Mouse (Mus musculus) CD4-positive, CD25-positive, alpha-beta regulatory T cell, adult 4 months (primary cell): ENCODE measurements around the gene Vps37b. TPM values are rescaled to one million over a fixed set of nuclear protein-coding genes. Genes with fewer than 3 reads are reported as not detected.
"Not testable (repeated sequence)": the region's sequence is repeated elsewhere in the genome, so short reads cannot be mapped to it uniquely, and the experiment has no call there.

Experiments used
- ATAC-seq: one replicate; pipeline ENCODE4 v1.8.0; 2017
- polyA plus RNA-seq, 2 experiments: library from polyadenylated mRNA; unstranded; fragments of 100-300 nt; shearing (Covaris generic); gene quantifications; one replicate each; pipeline ENCODE4 v1.2.1; 2017

The Vps37b gene
- polyA plus RNA-seq, result 10 to 100 TPM; 17.8 to 22.1 TPM

- peak; percentile 54 for ATAC-seq
Observed at GRCm38 (mm10) chr5:124032001-124032508, at the start of gene Vps37b. Gene Vps37b (minus strand): TSS chr5:124032270.

GRCm38 (mm10) chr5:124079880-124080279, 47.8 kb upstream of the Vps37b start:
- ATAC-seq, result peak; percentile 19

- ATAC-seq, result no peak
Observed at GRCm38 (mm10) chr5:124078794-124079416, 46.8 kb upstream of the Vps37b start.

GRCm38 (mm10) chr5:124077856-124078460, 45.9 kb upstream of the Vps37b start:
- ATAC-seq, result no peak

GRCm38 (mm10) chr5:124077241-124077640, 45.2 kb upstream of the Vps37b start:
- no peak for ATAC-seq

- ATAC-seq, result no peak
Observed at GRCm38 (mm10) chr5:124076559-124076958, 44.5 kb upstream of the Vps37b start.

- ATAC-seq, result peak; percentile 3
Observed at GRCm38 (mm10) chr5:124075716-124076115, 43.6 kb upstream of the Vps37b start.

- ATAC-seq, result peak; percentile 90
Observed at GRCm38 (mm10) chr5:124074845-124075307, 42.8 kb upstream of the Vps37b start.

- ATAC-seq, result no peak
Observed at GRCm38 (mm10) chr5:124073682-124074081, 41.6 kb upstream of the Vps37b start.

- no peak for ATAC-seq
Observed at GRCm38 (mm10) chr5:124069657-124070056, 37.6 kb upstream of the Vps37b start.

GRCm38 (mm10) chr5:124062037-124062824, 30.2 kb upstream of the Vps37b start:
- ATAC-seq, result no peak

- ATAC-seq, result no peak
Observed at GRCm38 (mm10) chr5:124059677-124060076, 27.6 kb upstream of the Vps37b start.

GRCm38 (mm10) chr5:124058749-124059148, 26.7 kb upstream of the Vps37b start:
- no peak for ATAC-seq

- ATAC-seq, result no peak
Observed at GRCm38 (mm10) chr5:124056956-124057355, 24.9 kb upstream of the Vps37b start.

- no peak for ATAC-seq
Observed at GRCm38 (mm10) chr5:124056219-124056618, 24.1 kb upstream of the Vps37b start.

GRCm38 (mm10) chr5:124052641-124053040, 20.6 kb upstream of the Vps37b start:
- not testable (repeated sequence) for ATAC-seq

GRCm38 (mm10) chr5:124051899-124052491, 19.9 kb upstream of the Vps37b start:
- peak; percentile 15 for ATAC-seq

- peak; percentile 87 for ATAC-seq
Observed at GRCm38 (mm10) chr5:124050095-124051050, 18.3 kb upstream of the Vps37b start.

- no peak for ATAC-seq
Observed at GRCm38 (mm10) chr5:124049249-124050045, 17.4 kb upstream of the Vps37b start.

GRCm38 (mm10) chr5:124046741-124047401, 14.8 kb upstream of the Vps37b start:
- ATAC-seq, result no peak
